Mouse (Mus musculus): ENCODE results near the gene Manbal. TPM values are rescaled to one million over a fixed set of nuclear protein-coding genes. Genes with fewer than 3 reads are reported as not detected.

Gene Manbal
- polyA plus RNA-seq, 1 experiment from 2014 or later, result 83.9 TPM

- Histone ChIP-seq H3K27ac (peak overlapping the region; percentile 95), H3K4me2 (no peak overlapping the region), H3K4me1 (peaks cover 44% of the 10 kb centered on the region), H3K9me3 (no peaks in the 10 kb centered on the region), H3K4me3 (no peak overlapping the region), H3K27me3 (no peaks in the 10 kb centered on the region), H3K9ac (no peak overlapping the region), H3K36me3 (peaks cover 14% of the 10 kb centered on the region)
- no peak for ATAC-seq (ENCODE audit: borderline replicate concordance, extremely low read depth, low FRiP score, low TSS enrichment)
- 46% methylated on average over 13 of the region's 13 CpGs for WGBS
These were observed 28.6 kb downstream of the Manbal start for GRCm38 (mm10) chr2:157395960-157396359.

- Histone ChIP-seq H3K36me3 (peaks cover 14% of the 10 kb centered on the region), H3K4me2 (no peak overlapping the region), H3K9ac (no peak overlapping the region), H3K27me3 (no peaks in the 10 kb centered on the region), H3K27ac (peak overlapping the region; percentile 95), H3K4me3 (no peak overlapping the region), H3K9me3 (no peaks in the 10 kb centered on the region), H3K4me1 (peaks cover 34% of the 10 kb centered on the region)
- 52% methylated on average over 4 of the region's 4 CpGs for WGBS
- ATAC-seq (ENCODE audit: borderline replicate concordance, extremely low read depth, low FRiP score, low TSS enrichment), result peak; percentile 50
These were observed 30.0 kb downstream of the Manbal start for GRCm38 (mm10) chr2:157397376-157397775.

- 95% methylated on average over 4 of the region's 4 CpGs for WGBS
- H3K4me3 ChIP-seq, result no peak overlapping the region
- H3K36me3 ChIP-seq, result peaks cover 14% of the 10 kb centered on the region
- H3K9ac ChIP-seq, result no peak overlapping the region
- H3K27me3 ChIP-seq, result no peaks in the 10 kb centered on the region
- no peak overlapping the region for H3K4me2 ChIP-seq
- no peak for ATAC-seq (ENCODE audit: borderline replicate concordance, extremely low read depth, low FRiP score, low TSS enrichment)
- peak overlapping the region; percentile 95 for H3K27ac ChIP-seq
- peaks cover 30% of the 10 kb centered on the region for H3K4me1 ChIP-seq
- no peaks in the 10 kb centered on the region for H3K9me3 ChIP-seq
These were observed 31.1 kb downstream of the Manbal start for GRCm38 (mm10) chr2:157398539-157398938.

- no peak for ATAC-seq (ENCODE audit: borderline replicate concordance, extremely low read depth, low FRiP score, low TSS enrichment)
- Histone ChIP-seq H3K9ac (no peak overlapping the region), H3K27ac (no peak overlapping the region), H3K4me1 (peaks cover 24% of the 10 kb centered on the region; the same call in 1 of the 2 replicates), H3K9me3 (no peaks in the 10 kb centered on the region), H3K4me3 (no peak overlapping the region), H3K4me2 (no peak overlapping the region), H3K27me3 (no peaks in the 10 kb centered on the region), H3K36me3 (peaks cover 14% of the 10 kb centered on the region)
- 81% methylated on average over 10 of the region's 10 CpGs for WGBS
These were observed 32.4 kb downstream of the Manbal start for GRCm38 (mm10) chr2:157399797-157400196.

- no peak overlapping the region for H3K4me2 ChIP-seq
- H3K9ac ChIP-seq, result no peak overlapping the region
- no peak for ATAC-seq (ENCODE audit: borderline replicate concordance, extremely low read depth, low FRiP score, low TSS enrichment)
- H3K9me3 ChIP-seq, result no peaks in the 10 kb centered on the region
- 93% methylated on average over 6 of the region's 6 CpGs for WGBS
- H3K4me1 ChIP-seq, result peaks cover 19% of the 10 kb centered on the region; the same call in 1 of the 2 replicates
- peaks cover 14% of the 10 kb centered on the region for H3K36me3 ChIP-seq
- no peaks in the 10 kb centered on the region for H3K27me3 ChIP-seq
- no peak overlapping the region for H3K4me3 ChIP-seq
- no peak overlapping the region for H3K27ac ChIP-seq
These were observed 33.1 kb downstream of the Manbal start for GRCm38 (mm10) chr2:157400491-157400890.

GRCm38 (mm10) chr2:157401261-157401660 is 33.9 kb downstream of the Manbal start:
- 88% methylated on average over 2 of the region's 2 CpGs for WGBS
- Histone ChIP-seq H3K9ac (no peak overlapping the region), H3K36me3 (peaks cover 13% of the 10 kb centered on the region), H3K9me3 (no peaks in the 10 kb centered on the region), H3K4me2 (no peak overlapping the region), H3K27me3 (no peaks in the 10 kb centered on the region), H3K4me1 (peaks cover 11% of the 10 kb centered on the region; the same call in 1 of the 2 replicates), H3K4me3 (no peak overlapping the region), H3K27ac (no peak overlapping the region)
- ATAC-seq (ENCODE audit: borderline replicate concordance, extremely low read depth, low FRiP score, low TSS enrichment), result no peak

- WGBS, result 67% methylated on average over 7 of the region's 7 CpGs
- Histone ChIP-seq H3K4me3 (no peak overlapping the region), H3K4me2 (no peak overlapping the region), H3K9me3 (no peaks in the 10 kb centered on the region), H3K4me1 (no peaks in the 10 kb centered on the region), H3K9ac (no peak overlapping the region), H3K27me3 (no peaks in the 10 kb centered on the region), H3K36me3 (no peaks in the 10 kb centered on the region), H3K27ac (no peak overlapping the region)
- no peak for ATAC-seq (ENCODE audit: borderline replicate concordance, extremely low read depth, low FRiP score, low TSS enrichment)
These were observed 40.2 kb downstream of the Manbal start for GRCm38 (mm10) chr2:157407596-157407995.

GRCm38 (mm10) chr2:157409793-157410533 is 42.6 kb downstream of the Manbal start:
- peak; percentile 37; the same call in 1 of the 2 replicates for ATAC-seq (ENCODE audit: borderline replicate concordance, extremely low read depth, low FRiP score, low TSS enrichment)
- H3K27me3 ChIP-seq, result no peaks in the 10 kb centered on the region
- WGBS, result 68% methylated on average over 12 of the region's 12 CpGs

GRCm38 (mm10) chr2:157411151-157411693 is 43.8 kb downstream of the Manbal start:
- H3K4me3 ChIP-seq, result no peak overlapping the region
- no peak overlapping the region for H3K4me2 ChIP-seq
- no peaks in the 10 kb centered on the region for H3K36me3 ChIP-seq
- no peaks in the 10 kb centered on the region for H3K27me3 ChIP-seq
- H3K9me3 ChIP-seq, result no peaks in the 10 kb centered on the region
- no peaks in the 10 kb centered on the region for H3K4me1 ChIP-seq
- H3K9ac ChIP-seq, result no peak overlapping the region
- no peak for ATAC-seq (ENCODE audit: borderline replicate concordance, extremely low read depth, low FRiP score, low TSS enrichment)
- whole genome bisulfite sequencing, result 72% methylated on average over 6 of the region's 6 CpGs
- H3K27ac ChIP-seq, result no peak overlapping the region

More at GRCm38 (mm10) chr2:157409793-157410533, 42.6 kb downstream of the Manbal start:
- no peaks in the 10 kb centered on the region for H3K9me3 ChIP-seq
- H3K9ac ChIP-seq, result no peak overlapping the region
- H3K36me3 ChIP-seq, result no peaks in the 10 kb centered on the region
- H3K27ac ChIP-seq, result no peak overlapping the region
- no peak overlapping the region for H3K4me3 ChIP-seq
- H3K4me2 ChIP-seq, result no peak overlapping the region
- no peaks in the 10 kb centered on the region for H3K4me1 ChIP-seq

GRCm38 (mm10) chr2:157412497-157412896 is 45.1 kb downstream of the Manbal start:
- Histone ChIP-seq H3K9ac (no peak overlapping the region), H3K9me3 (no peaks in the 10 kb centered on the region), H3K4me3 (no peak overlapping the region), H3K27ac (no peak overlapping the region), H3K4me1 (0 out of 2 replicates have a peak, but pooled peaks cover 2% of the 10 kb centered on the region), H3K4me2 (no peak overlapping the region), H3K36me3 (no peaks in the 10 kb centered on the region), H3K27me3 (no peaks in the 10 kb centered on the region)
- 60% methylated on average over 7 of the region's 7 CpGs for WGBS
- ATAC-seq (ENCODE audit: borderline replicate concordance, extremely low read depth, low FRiP score, low TSS enrichment), result no peak

- Histone ChIP-seq H3K4me2 (no peak overlapping the region), H3K9ac (no peak overlapping the region), H3K36me3 (no peaks in the 10 kb centered on the region), H3K4me1 (peaks cover 28% of the 10 kb centered on the region), H3K27ac (no peak overlapping the region), H3K27me3 (no peaks in the 10 kb centered on the region), H3K4me3 (no peak overlapping the region), H3K9me3 (no peaks in the 10 kb centered on the region)
- WGBS, result 56% methylated on average over 6 of the region's 6 CpGs
- ATAC-seq (ENCODE audit: borderline replicate concordance, extremely low read depth, low FRiP score, low TSS enrichment), result no peak
These were observed 49.8 kb downstream of the Manbal start for GRCm38 (mm10) chr2:157417229-157417628.

- no peak within 1 kb of the TSS; the same call in 1 of the 2 replicates for H3K4me2 ChIP-seq
- WGBS, result 30% methylated on average over 13 of the region's 13 CpGs
- no peak for ATAC-seq (ENCODE audit: borderline replicate concordance, extremely low read depth, low FRiP score, low TSS enrichment)
- H3K36me3 ChIP-seq, result no peaks in the 10 kb centered on the region
- H3K4me3 ChIP-seq, result no peak within 1 kb of the TSS
- peaks cover 38% of the 10 kb centered on the region for H3K4me1 ChIP-seq
- no peaks in the 10 kb centered on the region for H3K27me3 ChIP-seq
- no peaks in the 10 kb centered on the region for H3K9me3 ChIP-seq
- H3K27ac ChIP-seq, result peak within 1 kb of the TSS; percentile 31
- no peak within 1 kb of the TSS for H3K9ac ChIP-seq
These were observed 50.8 kb downstream of the Manbal start, which contains the start of gene Src for GRCm38 (mm10) chr2:157418206-157418605. Src (plus strand) TSS chr2:157418444.
